Mouse (Mus musculus) stomach, postnatal 0 days (tissue): ENCODE data around the gene Ptp4a2.

Source experiments
- CTCF ChIP-seq: IDR thresholded peaks from 2 replicates; pipeline ENCODE4 v1.5.1; 2016; ENCODE audit warnings: antibody characterized with exemption, low read depth, mild to moderate bottlenecking, moderate library complexity
- EP300 ChIP-seq: optimal IDR thresholded peaks from 2 replicates; pipeline ENCODE3; 2016; ENCODE audit warnings: antibody characterized with exemption

DNA sequence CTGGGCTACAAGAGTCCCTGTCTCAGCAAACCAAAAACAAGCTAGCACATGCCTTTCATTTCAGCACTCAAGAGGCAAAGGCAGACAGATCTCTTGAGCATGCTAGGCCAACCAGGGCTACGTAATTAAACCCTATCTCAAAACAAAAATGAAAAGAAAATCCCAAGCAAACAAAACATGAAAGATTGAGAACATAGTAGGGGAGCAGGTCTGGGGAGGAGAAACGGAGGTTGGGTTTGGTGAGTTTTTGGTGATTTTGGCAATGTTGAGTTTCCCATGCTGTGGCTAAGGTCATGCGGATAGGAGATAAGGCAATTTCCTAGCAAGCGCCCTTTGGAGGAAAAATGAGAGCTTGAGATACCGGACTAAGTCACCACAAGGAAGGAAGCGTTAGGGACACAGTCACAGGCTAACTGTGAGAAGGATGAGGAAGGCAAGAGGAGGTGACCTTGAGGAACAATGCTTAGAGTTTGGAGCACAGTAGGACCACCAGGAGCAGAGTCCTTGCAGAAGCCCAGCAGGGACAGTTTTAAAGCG is 18.3 kb upstream of the Ptp4a2 start:
- TF ChIP-seq EP300, result no peak
- TF ChIP-seq CTCF, result no peak
